Mouse (Mus musculus) adrenal gland, adult 2 months (tissue): ENCODE measurements around the gene Lipf. TPM values are rescaled to one million over a fixed set of nuclear protein-coding genes. Genes with fewer than 3 reads are reported as not detected.

Experiments
- DNase-seq: peaks from one replicate; pipeline ENCODE4 v3.0.0; 2021
- long read RNA-seq: library from polyadenylated mRNA; stranded (forward); transcript quantifications from one replicate; pipeline ENCODE4 v2.0.0, GENCODE M21; 2021
- polyA plus RNA-seq: library from polyadenylated mRNA; depleted of rRNA; stranded (reverse); fragments of >200 nt; gene quantifications from 2 replicates; pipeline ENCODE4 v1.2.3, GENCODE M21; 2012; rRNA removed
- total RNA-seq, 2 experiments: library from RNA; stranded (reverse); gene quantifications; 2 replicates each; pipeline ENCODE4 v1.2.3; 2021

The Lipf gene
- not detected for total RNA-seq
- polyA plus RNA-seq: not detected in 2 replicates
- long read RNA-seq: 0 reads

DNA sequence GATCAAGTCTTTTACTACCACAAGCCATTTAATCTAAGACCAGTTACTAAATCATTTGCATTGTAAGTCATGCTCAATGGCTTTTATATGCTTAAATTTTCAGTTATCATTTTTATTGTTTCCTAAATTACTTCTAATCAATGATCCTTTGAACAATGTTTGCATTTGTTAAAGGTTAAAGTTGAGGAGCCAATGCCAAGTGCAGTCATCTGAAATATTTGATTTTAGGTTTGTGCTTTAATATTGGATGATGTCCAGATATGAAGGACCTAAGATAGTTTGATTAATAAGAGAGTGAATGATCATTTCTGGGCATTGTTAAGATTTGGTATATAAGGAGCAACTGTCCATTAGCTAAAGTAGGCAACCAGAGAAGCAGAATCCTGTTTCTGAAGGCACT is at the start of gene Lipf:
Lipf (plus strand) TSS at position 301 of the 400 bp plus-strand sequence.
- DNase-seq: no peak

DNA sequence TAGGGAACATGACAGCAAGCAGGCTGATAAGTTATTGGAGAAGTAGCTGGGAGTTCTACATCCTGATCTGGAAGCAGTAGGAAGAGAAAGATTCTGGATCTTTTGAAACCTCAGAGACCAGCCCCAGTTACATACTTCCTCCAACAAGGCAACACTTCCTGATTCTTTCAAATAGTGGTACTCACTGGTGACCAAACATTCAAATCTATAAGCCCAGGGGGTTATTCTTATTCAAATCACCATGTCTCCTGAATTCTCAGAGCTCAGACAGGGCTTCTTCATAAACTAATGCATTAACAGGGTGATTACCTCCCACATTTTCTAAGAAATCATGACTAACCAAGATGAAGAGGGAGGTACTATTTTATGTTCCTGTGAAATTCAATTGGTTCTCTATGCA is 36.9 kb upstream of the Lipf start:
- no peak for DNase-seq

DNA sequence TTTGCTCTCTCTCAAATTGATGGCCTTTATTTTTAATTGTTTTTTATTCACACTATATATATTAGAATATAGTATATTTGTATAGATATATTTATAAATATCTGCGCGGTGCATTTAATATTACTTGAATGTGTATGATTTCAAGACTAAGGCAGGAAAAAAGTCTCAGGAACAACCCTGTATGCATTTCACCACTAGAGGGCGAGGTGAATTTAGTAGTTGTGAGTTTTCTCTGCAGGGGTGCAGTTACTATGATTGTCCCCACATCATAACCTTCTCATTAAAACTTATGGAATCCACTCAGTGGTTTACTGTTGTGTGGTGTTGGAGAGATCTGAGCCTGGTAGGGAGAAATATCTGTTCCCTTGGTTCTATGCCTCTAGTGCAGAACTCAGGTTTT is 18.0 kb downstream of the Lipf start:
- no peak for DNase-seq

DNA sequence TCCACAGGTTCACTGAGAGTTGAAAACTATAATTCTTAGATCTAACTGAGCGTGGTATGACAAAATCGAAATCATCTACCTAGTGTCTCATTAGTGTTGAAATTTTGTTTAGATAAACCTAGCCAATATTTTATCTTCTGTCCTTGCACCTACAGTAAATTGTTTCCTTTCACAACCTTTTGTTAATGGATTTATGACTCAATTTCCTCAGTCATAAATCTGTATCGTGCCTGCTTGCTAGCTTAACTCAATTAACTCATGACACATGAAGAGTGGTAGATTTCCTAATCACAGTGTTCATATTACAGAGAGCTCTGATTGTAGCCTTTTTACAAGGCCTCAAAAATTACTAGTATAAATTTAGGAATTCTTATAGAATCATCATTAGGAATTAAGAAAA is 22.1 kb downstream of the Lipf start:
- DNase-seq: no peak

DNA sequence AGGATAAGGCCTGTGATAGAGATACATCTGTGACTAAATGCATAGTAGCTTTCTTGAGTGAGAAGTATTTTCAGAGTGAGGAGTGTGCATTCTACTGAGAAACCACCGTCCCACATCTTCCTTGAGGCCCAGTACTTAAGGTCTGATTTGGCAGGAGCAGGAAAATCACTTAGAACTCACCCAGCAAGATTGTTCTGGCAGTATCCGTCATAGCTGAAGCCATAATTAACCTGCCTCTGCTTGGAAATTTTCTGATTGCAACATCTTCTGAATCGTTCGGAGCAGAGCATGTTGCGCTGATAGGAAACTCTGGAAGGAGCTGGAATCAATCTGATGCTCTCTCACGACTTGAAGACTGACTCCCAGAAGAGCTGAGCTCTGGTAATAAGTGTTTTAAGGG is 47.0 kb downstream of the Lipf start, which contains the start of gene Lipk:
Lipk (plus strand) TSS at position 289 of the 400 bp plus-strand sequence.
- no peak for DNase-seq

DNA sequence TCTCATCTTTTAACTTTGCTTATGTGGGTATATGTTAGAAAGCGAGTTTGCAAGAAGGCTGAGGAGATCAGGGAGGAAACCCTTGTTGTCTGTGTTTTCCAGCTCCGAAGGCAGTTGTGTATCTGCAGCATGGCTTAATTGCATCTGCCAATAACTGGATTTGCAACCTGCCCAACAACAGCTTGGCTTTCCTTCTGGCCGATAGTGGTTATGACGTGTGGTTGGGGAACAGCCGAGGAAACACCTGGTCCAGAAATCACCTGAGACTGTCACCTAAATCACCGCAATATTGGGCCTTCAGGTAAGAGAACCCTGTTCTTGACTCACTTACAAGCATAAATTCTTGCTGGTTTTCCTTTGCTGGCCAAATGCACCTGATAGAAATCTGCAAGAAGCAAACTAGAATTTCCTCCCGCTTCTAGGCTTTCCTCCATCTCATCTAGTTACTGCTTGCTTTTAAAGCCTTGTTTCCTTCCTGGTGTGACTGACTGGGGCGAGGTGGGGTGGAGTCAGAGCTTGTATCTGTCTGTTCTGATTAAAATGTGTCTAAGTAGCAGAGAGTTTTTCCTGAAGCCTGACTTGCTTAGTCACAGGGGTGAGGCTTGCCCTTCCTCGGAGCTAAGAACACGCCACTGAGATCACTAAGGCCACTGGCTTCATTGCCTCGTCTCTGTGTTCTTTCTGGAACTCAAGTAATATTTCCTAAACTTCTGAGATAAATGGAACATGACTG is 60.6 kb downstream of the Lipf start:
- DNase-seq: no peak

DNA sequence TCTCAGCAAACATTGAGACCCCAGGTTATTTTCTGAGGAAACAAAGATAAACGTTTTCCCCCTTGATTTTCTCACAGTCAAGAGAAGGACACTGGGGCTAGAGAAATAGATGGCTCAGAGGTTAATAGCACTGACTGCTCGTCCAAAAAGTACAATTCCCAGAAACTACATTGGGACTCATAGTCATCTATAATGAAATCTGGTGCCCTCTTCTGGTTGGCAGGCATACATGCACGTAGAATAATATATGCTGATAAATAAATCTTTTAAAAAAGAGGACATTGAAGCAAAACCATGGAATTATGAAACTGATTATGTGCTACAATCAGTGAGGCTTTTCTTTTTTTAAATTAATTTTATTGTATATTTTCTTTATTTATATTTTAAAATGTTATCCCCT is 61.8 kb downstream of the Lipf start:
- DNase-seq: no peak

Other genes with a start within 250 kb of the Lipf start
- under 1 TPM; 0.26 to 0.45 TPM for gene Lipo2, start 209.8 kb upstream of the Lipf start, total RNA-seq
- not detected in 2 replicates for gene Lipo2, start 209.8 kb upstream of the Lipf start, polyA plus RNA-seq
- gene Lipo3, start 199.2 kb upstream of the Lipf start, total RNA-seq: 10 to 100 TPM; 12.2 to 14.1 TPM
- gene Lipo3, start 199.2 kb upstream of the Lipf start, polyA plus RNA-seq: 3.3 and 4.1 TPM in 2 replicates
- gene Lipo1, start 173.7 kb upstream of the Lipf start, total RNA-seq: not detected
- gene Lipo1, start 173.7 kb upstream of the Lipf start, polyA plus RNA-seq: not detected in 2 replicates
- under 1 TPM; 0.17 to 0.35 TPM for gene Lipk, start 47.1 kb downstream of the Lipf start, total RNA-seq
- 0.04 TPM in 1 of 2 replicates, not detected in the other for gene Lipk, start 47.1 kb downstream of the Lipf start, polyA plus RNA-seq
- under 1 TPM in 1 of 2 experiments, not detected in 1; 0.69 TPM for gene Lipn, start 106.2 kb downstream of the Lipf start, total RNA-seq
- gene Lipn, start 106.2 kb downstream of the Lipf start, polyA plus RNA-seq: not detected in 2 replicates
- gene Lipm, start 139.7 kb downstream of the Lipf start, total RNA-seq: not detected
- not detected in 2 replicates for gene Lipm, start 139.7 kb downstream of the Lipf start, polyA plus RNA-seq
- not detected for gene Ankrd22, start 204.9 kb downstream of the Lipf start, total RNA-seq
- not detected in 2 replicates for gene Ankrd22, start 204.9 kb downstream of the Lipf start, polyA plus RNA-seq
- gene Stambpl1, start 231.0 kb downstream of the Lipf start, total RNA-seq: 1 to 10 TPM; 3.7 to 5.9 TPM
- gene Stambpl1, start 231.0 kb downstream of the Lipf start, polyA plus RNA-seq: 2.6 and 3.8 TPM in 2 replicates